Mouse (Mus musculus) heart, embryonic 12.5 days (tissue): ENCODE measurements at regions not wholly inside any gene's neighbourhood (a gene's known extent, or its start where the extent isn't known, plus 50 kb on each side); places are given as distances from the start of the nearest gene placed in this dataset.
A peak's percentile ranks its signal among the peaks of the same experiment; 100 is the strongest.

Experiments
- ATAC-seq: fragments of 200-750 bp; cut with Nextera tagmentation; 2 replicates; pipeline ENCODE4 v1.8.0; 2017; ENCODE audit warnings: moderate TSS enrichment, moderate library complexity; ENCODE audit not compliant: insufficient number of reproducible peaks, low FRiP score
- H3K27ac ChIP-seq: fragments of 300-500 bp; sonication (generic); 2 replicates; pipeline ENCODE4 v1.5.1; 2016; ENCODE audit warnings: mild to moderate bottlenecking, moderate library complexity; ENCODE audit not compliant: poor library complexity, severe bottlenecking
- H3K27me3 ChIP-seq: fragments of 300-500 bp; sonication (generic); replicated peaks from 2 replicates; pipeline ENCODE4 v1.6.1; 2016; ENCODE audit warnings: mild to moderate bottlenecking, moderate library complexity
- H3K36me3 ChIP-seq: fragments of 300-500 bp; sonication (generic); 2 replicates; pipeline ENCODE4 v1.6.1; 2016; ENCODE audit warnings: mild to moderate bottlenecking, moderate library complexity
- H3K4me1 ChIP-seq: fragments of 300-500 bp; sonication (generic); replicated peaks from 2 replicates; pipeline ENCODE4 v1.6.1; 2016; ENCODE audit warnings: mild to moderate bottlenecking
- H3K4me2 ChIP-seq: fragments of 300-500 bp; sonication (generic); 2 replicates; pipeline ENCODE4 v1.6.1; 2016; ENCODE audit warnings: mild to moderate bottlenecking, moderate library complexity
- H3K4me3 ChIP-seq: fragments of 300-500 bp; sonication (generic); 2 replicates; pipeline ENCODE4 v1.5.1; 2016; ENCODE audit warnings: mild to moderate bottlenecking
- H3K9ac ChIP-seq: fragments of 300-500 bp; sonication (generic); 2 replicates; pipeline ENCODE4 v1.6.1; 2016; ENCODE audit warnings: mild to moderate bottlenecking, moderate library complexity
- H3K9me3 ChIP-seq: fragments of 300-500 bp; sonication (generic); replicated peaks from 2 replicates; pipeline ENCODE4 v1.6.1; 2016; ENCODE audit warnings: mild to moderate bottlenecking, moderate library complexity
- WGBS: fragments of 180-500 bp; shearing (Covaris S2); methylation state at CpG from one replicate; pipeline ENCODE4 v1.1.7; 2016; 5-methylcytosine and 5-hydroxymethylcytosine counted together

DNA sequence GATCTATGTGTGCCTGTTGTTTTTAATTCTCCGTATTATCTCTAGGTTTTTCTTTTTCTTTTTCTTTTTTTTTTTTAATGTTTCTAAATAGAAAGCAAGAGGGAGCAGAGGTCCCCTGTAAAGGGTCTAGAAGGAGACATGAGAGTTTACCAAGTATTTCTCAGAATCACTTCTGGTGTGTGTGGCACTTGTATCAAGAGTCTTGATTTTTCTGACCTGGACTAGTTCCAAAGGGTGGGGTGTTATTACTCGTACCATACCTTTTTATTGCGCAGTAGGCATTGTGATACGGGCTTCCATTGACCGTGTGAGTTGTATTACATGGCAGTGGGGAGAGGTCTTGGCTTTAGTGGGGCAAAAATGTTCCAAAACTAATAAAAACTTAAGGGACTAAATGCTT, 63.2 kb upstream of the Bmp6 start:
- no peak for ATAC-seq
- no peak overlapping the region for H3K27ac ChIP-seq
- no peak overlapping the region for H3K4me3 ChIP-seq
- no peaks in the 10 kb centered on the region for H3K36me3 ChIP-seq
- WGBS, result 84% methylated on average over 5 of the region's 5 CpGs
- H3K9me3 ChIP-seq, result no peaks in the 10 kb centered on the region
- H3K27me3 ChIP-seq, result no peaks in the 10 kb centered on the region
- no peak overlapping the region for H3K4me2 ChIP-seq
- H3K4me1 ChIP-seq, result no peaks in the 10 kb centered on the region
- H3K9ac ChIP-seq, result no peak overlapping the region

DNA sequence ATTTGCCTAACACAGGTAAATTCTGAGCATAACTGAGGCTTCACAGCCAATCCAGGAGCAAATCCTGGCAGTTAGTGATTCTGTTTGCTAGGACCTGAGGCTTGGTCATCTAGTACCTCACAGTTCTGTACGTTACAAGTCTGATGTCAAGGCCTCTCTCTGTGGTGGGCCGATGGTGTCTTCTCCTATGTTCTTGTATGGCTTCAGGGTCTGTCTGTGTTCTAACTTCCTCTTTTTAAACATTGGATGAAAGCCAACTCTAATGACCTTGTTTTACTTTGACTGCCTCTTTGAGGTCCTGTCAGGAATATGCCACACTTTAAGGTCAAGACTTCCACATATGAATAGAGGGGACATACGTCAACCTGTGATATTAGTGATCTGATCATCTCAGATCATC, 56.9 kb upstream of the Bmp6 start:
- 85% methylated on average over 3 of the region's 3 CpGs for WGBS
- Histone ChIP-seq H3K9ac (no peak overlapping the region), H3K27ac (no peak overlapping the region), H3K4me2 (no peak overlapping the region), H3K4me3 (no peak overlapping the region), H3K9me3 (no peaks in the 10 kb centered on the region), H3K4me1 (peaks cover 11% of the 10 kb centered on the region), H3K27me3 (no peaks in the 10 kb centered on the region), H3K36me3 (no peaks in the 10 kb centered on the region)
- ATAC-seq, result no peak

DNA sequence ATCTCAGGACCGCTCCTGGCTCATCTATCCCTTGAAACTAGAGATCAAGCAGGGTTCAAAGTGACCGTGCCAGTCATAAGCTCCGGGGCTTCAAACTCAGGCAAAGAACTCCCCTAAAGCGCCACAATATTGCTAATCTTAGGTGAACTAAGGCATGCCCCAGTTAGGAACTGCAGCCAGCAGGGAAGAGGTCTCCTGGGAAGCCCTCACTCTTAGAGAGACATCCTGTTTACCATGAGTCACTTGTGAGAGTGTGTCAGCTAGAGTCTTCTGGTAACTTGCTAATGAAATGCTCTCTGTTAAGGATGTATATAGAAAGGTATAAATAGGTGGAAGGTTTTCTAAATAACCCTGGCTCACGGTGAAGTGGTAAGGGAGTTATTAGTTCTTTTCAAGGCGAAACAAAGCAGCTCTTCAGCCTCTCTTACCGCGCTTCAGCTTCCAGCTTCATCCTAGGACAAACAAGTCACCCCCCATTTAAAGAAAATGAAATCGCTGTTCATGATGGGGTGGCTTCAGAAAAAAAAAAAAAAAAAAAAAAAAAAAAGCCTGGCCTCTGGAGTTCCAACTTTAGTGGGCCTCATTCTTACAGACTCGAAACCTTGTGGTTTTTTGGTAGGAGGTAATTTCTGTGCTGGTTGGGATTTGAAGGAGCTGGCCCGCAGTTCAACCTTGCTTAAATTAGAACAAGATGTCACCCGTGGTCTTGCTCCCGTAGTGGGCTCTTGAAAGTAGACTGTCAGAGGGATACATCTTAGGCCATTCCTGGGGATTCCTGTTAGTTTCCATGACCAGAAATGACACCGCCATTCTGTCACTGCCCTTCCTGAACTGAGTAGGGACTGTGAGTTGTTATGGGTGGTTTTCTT, 56.1 kb upstream of the Bmp6 start:
- 74% methylated on average over 14 of the region's 14 CpGs for WGBS
- peaks cover 11% of the 10 kb centered on the region for H3K4me1 ChIP-seq
- no peaks in the 10 kb centered on the region for H3K9me3 ChIP-seq
- H3K27me3 ChIP-seq, result no peaks in the 10 kb centered on the region
- no peak overlapping the region for H3K27ac ChIP-seq
- H3K9ac ChIP-seq, result no peak overlapping the region
- no peaks in the 10 kb centered on the region for H3K36me3 ChIP-seq
- no peak overlapping the region for H3K4me3 ChIP-seq
- no peak overlapping the region for H3K4me2 ChIP-seq
- ATAC-seq, result no peak

DNA sequence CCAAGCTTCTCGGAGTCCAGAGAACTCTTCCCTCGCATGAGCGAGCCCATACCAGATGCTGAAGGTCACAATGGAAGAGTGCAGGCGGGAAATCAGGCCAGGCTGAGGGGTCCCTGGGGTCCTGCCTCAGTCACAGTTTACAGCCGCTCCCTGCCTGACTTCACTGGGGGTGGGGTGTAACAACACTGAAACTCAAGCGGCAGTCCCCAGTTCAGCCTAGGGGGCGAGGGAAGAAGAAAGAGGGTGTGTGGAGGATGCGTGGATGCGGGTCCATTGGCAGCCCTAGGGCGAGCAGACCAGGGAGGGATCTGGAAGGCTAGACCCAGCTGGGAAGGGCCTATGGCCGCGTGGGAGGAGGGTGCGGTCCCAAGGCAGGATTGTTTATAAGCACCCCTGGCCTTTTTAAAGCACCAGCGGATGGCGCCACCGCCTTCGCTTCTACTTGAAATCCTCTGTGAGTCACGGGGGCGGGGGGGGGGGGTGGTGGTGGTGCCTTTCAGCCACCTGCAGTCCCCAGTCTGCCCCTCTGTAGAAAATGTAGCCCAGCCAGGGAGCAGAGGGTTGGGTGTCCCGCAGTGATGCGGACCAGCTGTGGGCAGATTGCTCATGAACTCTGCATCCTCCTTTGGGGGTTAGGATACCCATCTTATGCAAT, 54.5 kb upstream of the Bmp6 start:
- H3K36me3 ChIP-seq, result no peaks in the 10 kb centered on the region
- no peak overlapping the region for H3K9ac ChIP-seq
- peak overlapping the region; percentile 44 for H3K4me2 ChIP-seq
- no peaks in the 10 kb centered on the region for H3K27me3 ChIP-seq
- H3K27ac ChIP-seq, result no peak overlapping the region
- H3K4me3 ChIP-seq, result no peak overlapping the region
- no peaks in the 10 kb centered on the region for H3K9me3 ChIP-seq
- WGBS, result 35% methylated on average over 21 of the region's 21 CpGs
- peaks cover 11% of the 10 kb centered on the region for H3K4me1 ChIP-seq
- no peak for ATAC-seq

DNA sequence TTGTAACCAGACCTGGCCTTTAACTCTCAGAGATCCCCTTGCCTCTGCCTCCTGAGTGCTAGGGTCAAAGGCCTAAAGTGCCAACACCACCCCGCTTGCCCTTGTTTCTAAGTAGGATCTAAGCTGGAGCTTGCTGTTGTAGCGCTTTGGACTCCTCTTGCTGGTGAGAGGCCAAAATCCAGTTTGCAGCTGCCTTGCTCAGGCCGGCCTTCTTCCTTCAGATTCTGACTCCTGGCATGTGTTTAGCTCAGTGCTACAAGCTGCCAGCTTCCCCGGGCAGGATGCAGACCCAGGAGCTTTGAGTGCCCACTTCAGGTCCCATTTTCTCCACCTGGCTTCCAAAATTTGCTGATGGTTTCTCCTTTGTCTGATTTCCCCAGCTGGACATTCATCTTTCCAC, 53.4 kb upstream of the Bmp6 start:
- Histone ChIP-seq H3K9me3 (no peaks in the 10 kb centered on the region), H3K4me3 (no peak overlapping the region), H3K27me3 (no peaks in the 10 kb centered on the region), H3K36me3 (no peaks in the 10 kb centered on the region), H3K4me2 (no peak overlapping the region), H3K9ac (no peak overlapping the region), H3K27ac (no peak overlapping the region), H3K4me1 (peaks cover 11% of the 10 kb centered on the region)
- WGBS, result 79% methylated on average over 4 of the region's 4 CpGs
- no peak for ATAC-seq
